Mouse (Mus musculus): Measurements from ENCODE around the gene Jmy.

Jmy gene

GRCm38 (mm10) chr13:93458616-93459015 is 41.0 kb downstream of the Jmy start:
- DNase-seq: no peak

- DNase-seq: no peak
These were observed 46.3 kb downstream of the Jmy start for GRCm38 (mm10) chr13:93453275-93453674.

- no peak for DNase-seq
These were observed 59.4 kb downstream of the Jmy start for GRCm38 (mm10) chr13:93440167-93440566.

GRCm38 (mm10) chr13:93429205-93429604 is 70.4 kb downstream of the Jmy start:
- no peak for DNase-seq

GRCm38 (mm10) chr13:93427920-93428876 is 71.4 kb downstream of the Jmy start:
- peak; percentile 26 for DNase-seq

GRCm38 (mm10) chr13:93423224-93423623 is 76.4 kb downstream of the Jmy start:
- DNase-seq: no peak

- DNase-seq: no peak
These were observed 79.8 kb downstream of the Jmy start for GRCm38 (mm10) chr13:93419779-93420178.

GRCm38 (mm10) chr13:93418292-93418691 is 81.3 kb downstream of the Jmy start:
- DNase-seq: no peak

- DNase-seq: no peak
These were observed 84.6 kb downstream of the Jmy start for GRCm38 (mm10) chr13:93415055-93415454.

- no peak for DNase-seq
These were observed 89.3 kb downstream of the Jmy start for GRCm38 (mm10) chr13:93410343-93410742.

- DNase-seq: no peak
These were observed 92.8 kb downstream of the Jmy start for GRCm38 (mm10) chr13:93406855-93407254.

GRCm38 (mm10) chr13:93401947-93402346 is 97.7 kb downstream of the Jmy start:
- no peak for DNase-seq

- DNase-seq: no peak
These were observed 99.8 kb downstream of the Jmy start for GRCm38 (mm10) chr13:93399710-93400216.

- DNase-seq: no peak
These were observed 110.4 kb downstream of the Jmy start for GRCm38 (mm10) chr13:93389242-93389625.

GRCm38 (mm10) chr13:93388594-93389241 is 110.9 kb downstream of the Jmy start:
- no peak for DNase-seq

- DNase-seq: no peak
These were observed 112.2 kb downstream of the Jmy start for GRCm38 (mm10) chr13:93387440-93387839.

GRCm38 (mm10) chr13:93385147-93385546 is 114.5 kb downstream of the Jmy start:
- DNase-seq: no peak

GRCm38 (mm10) chr13:93384481-93384880 is 115.1 kb downstream of the Jmy start:
- no peak for DNase-seq

- DNase-seq: no peak
These were observed 116.0 kb downstream of the Jmy start for GRCm38 (mm10) chr13:93383620-93384019.

GRCm38 (mm10) chr13:93383092-93383491 is 116.5 kb downstream of the Jmy start:
- DNase-seq: no peak

- no peak for DNase-seq
These were observed 118.3 kb downstream of the Jmy start for GRCm38 (mm10) chr13:93381301-93381700.

GRCm38 (mm10) chr13:93380399-93381063 is 119.1 kb downstream of the Jmy start:
- DNase-seq: no peak

Measured in lung, postnatal 36 days (tissue).